Mouse (Mus musculus): ENCODE results near the gene Uggt1. TPM values are rescaled to one million over a fixed set of nuclear protein-coding genes. Genes with fewer than 3 reads are reported as not detected.

Uggt1 gene
- total RNA-seq, 1 experiment from 2014 or later, result 103 TPM

GRCm38 (mm10) chr1:36130307-36131035, 114.0 kb downstream of the Uggt1 start:
- no peak for ATAC-seq (ENCODE audit: extremely low read depth, insufficient number of reproducible peaks, low FRiP score, poor library complexity, severe bottlenecking)

- ATAC-seq (ENCODE audit: extremely low read depth, insufficient number of reproducible peaks, low FRiP score, poor library complexity, severe bottlenecking), result no peak
These were observed 114.6 kb downstream of the Uggt1 start for GRCm38 (mm10) chr1:36129881-36130280.

GRCm38 (mm10) chr1:36129126-36129525, 115.4 kb downstream of the Uggt1 start:
- ATAC-seq (ENCODE audit: extremely low read depth, insufficient number of reproducible peaks, low FRiP score, poor library complexity, severe bottlenecking), result peak; percentile 8; the same call in 1 of the 2 replicates

GRCm38 (mm10) chr1:36125076-36125475, 119.4 kb downstream of the Uggt1 start:
- no peak for ATAC-seq (ENCODE audit: extremely low read depth, insufficient number of reproducible peaks, low FRiP score, poor library complexity, severe bottlenecking)

- ATAC-seq (ENCODE audit: extremely low read depth, insufficient number of reproducible peaks, low FRiP score, poor library complexity, severe bottlenecking), result no peak
These were observed 123.3 kb downstream of the Uggt1 start for GRCm38 (mm10) chr1:36121172-36121571.

- ATAC-seq (ENCODE audit: extremely low read depth, insufficient number of reproducible peaks, low FRiP score, poor library complexity, severe bottlenecking), result no peak
These were observed 125.1 kb downstream of the Uggt1 start for GRCm38 (mm10) chr1:36119426-36119825.

GRCm38 (mm10) chr1:36118958-36119357, 125.6 kb downstream of the Uggt1 start:
- ATAC-seq (ENCODE audit: extremely low read depth, insufficient number of reproducible peaks, low FRiP score, poor library complexity, severe bottlenecking), result no peak

GRCm38 (mm10) chr1:36118061-36118685, 126.3 kb downstream of the Uggt1 start:
- ATAC-seq (ENCODE audit: extremely low read depth, insufficient number of reproducible peaks, low FRiP score, poor library complexity, severe bottlenecking), result no peak

GRCm38 (mm10) chr1:36116488-36116887, 128.0 kb downstream of the Uggt1 start:
- no peak for ATAC-seq (ENCODE audit: extremely low read depth, insufficient number of reproducible peaks, low FRiP score, poor library complexity, severe bottlenecking)

- no peak for ATAC-seq (ENCODE audit: extremely low read depth, insufficient number of reproducible peaks, low FRiP score, poor library complexity, severe bottlenecking)
These were observed 129.7 kb downstream of the Uggt1 start for GRCm38 (mm10) chr1:36114844-36115243.

GRCm38 (mm10) chr1:36113670-36114069, 130.8 kb downstream of the Uggt1 start:
- ATAC-seq (ENCODE audit: extremely low read depth, insufficient number of reproducible peaks, low FRiP score, poor library complexity, severe bottlenecking), result no peak

GRCm38 (mm10) chr1:36112665-36113064, 131.9 kb downstream of the Uggt1 start:
- no peak for ATAC-seq (ENCODE audit: extremely low read depth, insufficient number of reproducible peaks, low FRiP score, poor library complexity, severe bottlenecking)

- no peak for ATAC-seq (ENCODE audit: extremely low read depth, insufficient number of reproducible peaks, low FRiP score, poor library complexity, severe bottlenecking)
These were observed 134.5 kb downstream of the Uggt1 start for GRCm38 (mm10) chr1:36109987-36110386.

GRCm38 (mm10) chr1:36105917-36106706, 138.4 kb downstream of the Uggt1 start:
- no peak for ATAC-seq (ENCODE audit: extremely low read depth, insufficient number of reproducible peaks, low FRiP score, poor library complexity, severe bottlenecking)

GRCm38 (mm10) chr1:36100371-36100770, 144.1 kb downstream of the Uggt1 start:
- no peak for ATAC-seq (ENCODE audit: extremely low read depth, insufficient number of reproducible peaks, low FRiP score, poor library complexity, severe bottlenecking)

- ATAC-seq (ENCODE audit: extremely low read depth, insufficient number of reproducible peaks, low FRiP score, poor library complexity, severe bottlenecking), result no peak
These were observed 146.1 kb downstream of the Uggt1 start for GRCm38 (mm10) chr1:36098432-36098831.

- ATAC-seq (ENCODE audit: extremely low read depth, insufficient number of reproducible peaks, low FRiP score, poor library complexity, severe bottlenecking), result no peak
These were observed 148.9 kb downstream of the Uggt1 start for GRCm38 (mm10) chr1:36095423-36096272.

- no peak for ATAC-seq (ENCODE audit: extremely low read depth, insufficient number of reproducible peaks, low FRiP score, poor library complexity, severe bottlenecking)
These were observed 150.8 kb downstream of the Uggt1 start for GRCm38 (mm10) chr1:36093741-36094140.

GRCm38 (mm10) chr1:36091246-36091645, 153.3 kb downstream of the Uggt1 start:
- no peak for ATAC-seq (ENCODE audit: extremely low read depth, insufficient number of reproducible peaks, low FRiP score, poor library complexity, severe bottlenecking)

Measured in neutrophil, adult 5-6 weeks (primary cell).